Mouse (Mus musculus): ENCODE measurements around the gene Eif4g2. TPM values are rescaled to one million over a fixed set of nuclear protein-coding genes. Genes with fewer than 3 reads are reported as not detected.

Gene Eif4g2
- total RNA-seq (2021) = 1,000 to 10,000 TPM; 1,018 to 1,041 TPM
- long read RNA-seq, experiment 1, full-length matches to known transcripts = 155 of 274 reads
- long read RNA-seq, experiment 1, partial matches to known transcripts = 102 of 274 reads
- long read RNA-seq, experiment 1, other reads (novel, unspliced or antisense) = 17 of 274 reads
- long read RNA-seq, experiment 2, full-length matches to known transcripts = 74 of 104 reads
- long read RNA-seq, experiment 2, partial matches to known transcripts = 26 of 104 reads
- long read RNA-seq, experiment 2, other reads (novel, unspliced or antisense) = 4 of 104 reads

GRCm38 (mm10) chr7:111082822-111083732, at the start of gene Eif4g2:
TSS of gene Eif4g2 (minus strand) at chr7:111083030.
- peak; percentile 99 for DNase-seq

GRCm38 (mm10) chr7:111132596-111132995, 49.8 kb upstream of the Eif4g2 start:
- no peak for DNase-seq

GRCm38 (mm10) chr7:111126636-111127395, 44.0 kb upstream of the Eif4g2 start:
- DNase-seq = no peak

- DNase-seq = no peak
Measured at GRCm38 (mm10) chr7:111123761-111124546, 41.1 kb upstream of the Eif4g2 start.

GRCm38 (mm10) chr7:111122531-111123130, 39.8 kb upstream of the Eif4g2 start:
- peak; percentile 97 to 98 for DNase-seq

GRCm38 (mm10) chr7:111122084-111122530, 39.3 kb upstream of the Eif4g2 start:
- DNase-seq = peak; percentile 85 to 89

GRCm38 (mm10) chr7:111121522-111121921, 38.7 kb upstream of the Eif4g2 start:
- peak in 1 of 2 experiments; percentile 4 for DNase-seq

GRCm38 (mm10) chr7:111109561-111109960, 26.7 kb upstream of the Eif4g2 start:
- DNase-seq = no peak

GRCm38 (mm10) chr7:111109161-111109560, 26.3 kb upstream of the Eif4g2 start:
- no peak for DNase-seq

GRCm38 (mm10) chr7:111098196-111098595, 15.4 kb upstream of the Eif4g2 start:
- DNase-seq = no peak

- DNase-seq = no peak
Measured at GRCm38 (mm10) chr7:111095169-111095568, 12.3 kb upstream of the Eif4g2 start.

GRCm38 (mm10) chr7:111085153-111085552, 2.3 kb upstream of the Eif4g2 start:
- no peak for DNase-seq

- DNase-seq = no peak
Measured at GRCm38 (mm10) chr7:111084443-111084842, 1.6 kb upstream of the Eif4g2 start.

GRCm38 (mm10) chr7:111083733-111084120, 897 bp upstream of the Eif4g2 start:
- DNase-seq = no peak

- peak; percentile 85 to 90 for DNase-seq
Measured at GRCm38 (mm10) chr7:111082043-111082821, 598 bp downstream of the Eif4g2 start.

- no peak for DNase-seq
Measured at GRCm38 (mm10) chr7:111080876-111081275, 2.0 kb downstream of the Eif4g2 start.

- no peak for DNase-seq
Measured at GRCm38 (mm10) chr7:111080026-111080425, 2.8 kb downstream of the Eif4g2 start.

GRCm38 (mm10) chr7:111078271-111078670, 4.6 kb downstream of the Eif4g2 start:
- no peak for DNase-seq

GRCm38 (mm10) chr7:111075288-111075687, 7.5 kb downstream of the Eif4g2 start:
- DNase-seq = no peak

GRCm38 (mm10) chr7:111072410-111072809, 10.4 kb downstream of the Eif4g2 start:
- no peak for DNase-seq

Data from adrenal gland, postnatal 36 days (tissue).